Mouse (Mus musculus): ENCODE measurements around the gene Slc22a23.

The Slc22a23 gene

GRCm38 (mm10) chr13:34343719-34344375, 1.1 kb downstream of the Slc22a23 start:
- DNase-seq (ENCODE audit: low spot score in 2 of 2): peak in 1 of 2 experiments; percentile 2

- DNase-seq (ENCODE audit: low spot score in 2 of 2): no peak
Observed at GRCm38 (mm10) chr13:34342286-34342890, 2.6 kb downstream of the Slc22a23 start.

GRCm38 (mm10) chr13:34336895-34337294, 8.1 kb downstream of the Slc22a23 start:
- no peak for DNase-seq (ENCODE audit: low spot score in 2 of 2)

GRCm38 (mm10) chr13:34334847-34335246, 10.1 kb downstream of the Slc22a23 start:
- DNase-seq (ENCODE audit: low spot score in 2 of 2): no peak

GRCm38 (mm10) chr13:34332762-34333161, 12.2 kb downstream of the Slc22a23 start:
- DNase-seq (ENCODE audit: low spot score in 2 of 2): no peak

GRCm38 (mm10) chr13:34331399-34332186, 13.4 kb downstream of the Slc22a23 start:
- no peak for DNase-seq (ENCODE audit: low spot score in 2 of 2)

GRCm38 (mm10) chr13:34329589-34329988, 15.4 kb downstream of the Slc22a23 start:
- DNase-seq (ENCODE audit: low spot score in 2 of 2): no peak

GRCm38 (mm10) chr13:34326992-34327391, 18.0 kb downstream of the Slc22a23 start:
- DNase-seq (ENCODE audit: low spot score in 2 of 2): no peak

GRCm38 (mm10) chr13:34323361-34323760, 21.6 kb downstream of the Slc22a23 start:
- DNase-seq (ENCODE audit: low spot score in 2 of 2): no peak

- DNase-seq (ENCODE audit: low spot score in 2 of 2): no peak
Observed at GRCm38 (mm10) chr13:34320482-34320881, 24.5 kb downstream of the Slc22a23 start.

GRCm38 (mm10) chr13:34317051-34317450, 27.9 kb downstream of the Slc22a23 start:
- DNase-seq (ENCODE audit: low spot score in 2 of 2): no peak

- DNase-seq (ENCODE audit: low spot score in 2 of 2): no peak
Observed at GRCm38 (mm10) chr13:34316511-34316910, 28.5 kb downstream of the Slc22a23 start.

- no peak for DNase-seq (ENCODE audit: low spot score in 2 of 2)
Observed at GRCm38 (mm10) chr13:34313033-34313491, 31.9 kb downstream of the Slc22a23 start.

- no peak for DNase-seq (ENCODE audit: low spot score in 2 of 2)
Observed at GRCm38 (mm10) chr13:34312346-34313002, 32.5 kb downstream of the Slc22a23 start.

- no peak for DNase-seq (ENCODE audit: low spot score in 2 of 2)
Observed at GRCm38 (mm10) chr13:34311593-34311992, 33.4 kb downstream of the Slc22a23 start.

GRCm38 (mm10) chr13:34308604-34308927, 36.4 kb downstream of the Slc22a23 start:
- no peak for DNase-seq (ENCODE audit: low spot score in 2 of 2)

GRCm38 (mm10) chr13:34307696-34308603, 37.0 kb downstream of the Slc22a23 start:
- no peak for DNase-seq (ENCODE audit: low spot score in 2 of 2)

- no peak for DNase-seq (ENCODE audit: low spot score in 2 of 2)
Observed at GRCm38 (mm10) chr13:34305964-34306671, 38.9 kb downstream of the Slc22a23 start.

- no peak for DNase-seq (ENCODE audit: low spot score in 2 of 2)
Observed at GRCm38 (mm10) chr13:34304896-34305295, 40.1 kb downstream of the Slc22a23 start.

GRCm38 (mm10) chr13:34303386-34304016, 41.5 kb downstream of the Slc22a23 start:
- no peak for DNase-seq (ENCODE audit: low spot score in 2 of 2)
